Mouse (Mus musculus) cerebellum, adult 11 months (tissue): ENCODE data around the gene Capn8.

ENCODE experiments used
- DNase-seq: peaks from one replicate; pipeline ENCODE4 v3.0.0; 2022

Gene Capn8

DNA sequence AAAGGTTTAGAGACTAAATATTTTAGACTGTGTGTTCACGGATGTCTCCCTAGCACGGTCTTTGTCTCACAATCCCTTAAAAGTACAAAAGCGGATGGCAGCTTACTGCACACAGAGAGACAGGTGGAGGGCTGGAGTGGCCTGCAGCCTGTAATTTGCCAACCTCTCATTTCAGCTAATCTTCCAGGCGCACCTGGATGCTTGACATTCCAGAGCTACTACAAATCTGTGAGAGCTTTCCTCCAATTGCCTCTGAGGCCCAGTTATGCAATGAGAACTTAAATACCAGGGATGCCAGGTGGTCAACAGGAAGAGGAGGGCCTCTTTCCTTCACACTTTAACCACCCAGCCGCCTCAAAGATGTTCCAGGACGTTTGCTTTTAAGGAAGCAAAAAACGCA lies 114.8 kb downstream of the Capn8 start:
- no peak for DNase-seq
